Mouse (Mus musculus) common myeloid progenitor, adult 5-6 weeks (primary cell): ENCODE results near the gene Wnt5a. TPM values are rescaled to one million over a fixed set of nuclear protein-coding genes. Genes with fewer than 3 reads are reported as not detected.

Experiments used
- ATAC-seq: replicated peaks from 2 replicates; pipeline ENCODE4 v1.8.0; 2016; ENCODE audit warnings: low read depth, mild to moderate bottlenecking, moderate TSS enrichment, inconsistent platforms; ENCODE audit not compliant: poor library complexity, severe bottlenecking
- total RNA-seq: library from RNA; stranded (forward); fragments of 200-1000, 187-1606 nt; gene quantifications from 2 replicates; pipeline ENCODE4 v1.2.3, GENCODE M21; 2017

The Wnt5a gene
- total RNA-seq, 1 experiment from 2014 or later, result not detected

DNA sequence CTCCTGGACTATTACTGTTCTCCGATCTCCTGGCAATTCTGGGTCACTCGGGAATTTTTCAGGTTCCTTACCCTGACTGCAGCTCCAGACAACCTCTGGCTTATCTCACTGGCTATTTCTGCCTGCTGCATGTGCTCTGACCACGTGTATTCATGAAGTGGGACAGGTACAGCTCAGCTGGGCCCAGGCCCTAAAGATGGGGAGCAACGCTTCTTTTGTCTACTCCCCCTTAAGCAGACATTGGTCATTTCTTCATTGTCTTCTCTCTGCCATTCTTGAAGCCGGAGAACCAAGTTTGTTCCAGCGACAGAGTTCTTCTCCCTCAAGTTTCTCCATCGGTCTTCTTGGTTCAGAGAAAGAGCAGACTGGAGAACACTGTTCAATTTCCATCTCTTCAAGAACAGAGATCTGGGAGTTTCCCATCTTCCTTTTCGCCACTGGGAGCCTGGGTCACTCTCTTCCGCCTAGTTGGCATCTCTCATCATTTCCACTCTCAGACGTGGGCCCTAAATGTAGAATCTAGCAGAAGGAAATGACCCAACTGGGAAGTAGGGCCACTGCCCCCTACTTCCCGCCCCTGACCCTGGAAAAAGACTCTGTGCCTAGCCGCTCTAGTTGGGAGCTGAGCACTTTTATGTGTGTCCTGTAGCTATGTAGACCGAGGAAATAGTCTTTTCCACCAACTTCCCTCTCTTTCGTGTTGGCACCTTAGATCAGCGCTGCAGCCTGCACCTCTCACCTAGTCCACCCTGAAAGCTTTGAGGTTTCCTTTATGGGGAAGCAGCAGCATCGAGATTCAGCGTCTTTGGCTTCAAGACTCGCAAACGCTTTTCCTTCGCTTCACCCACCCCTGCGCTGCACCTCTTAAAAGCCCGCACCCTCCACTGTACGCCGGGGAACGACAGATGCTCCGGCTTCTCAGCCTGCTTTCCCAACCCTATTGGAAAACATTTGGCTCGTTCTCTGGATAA lies 4.0 kb downstream of the Wnt5a start:
- ATAC-seq, result no peak

GRCm38 (mm10) chr14:28509441-28510340 lies 5.1 kb downstream of the Wnt5a start:
- ATAC-seq, result no peak

- no peak for ATAC-seq
Observed at GRCm38 (mm10) chr14:28510341-28511028, 5.9 kb downstream of the Wnt5a start.

DNA sequence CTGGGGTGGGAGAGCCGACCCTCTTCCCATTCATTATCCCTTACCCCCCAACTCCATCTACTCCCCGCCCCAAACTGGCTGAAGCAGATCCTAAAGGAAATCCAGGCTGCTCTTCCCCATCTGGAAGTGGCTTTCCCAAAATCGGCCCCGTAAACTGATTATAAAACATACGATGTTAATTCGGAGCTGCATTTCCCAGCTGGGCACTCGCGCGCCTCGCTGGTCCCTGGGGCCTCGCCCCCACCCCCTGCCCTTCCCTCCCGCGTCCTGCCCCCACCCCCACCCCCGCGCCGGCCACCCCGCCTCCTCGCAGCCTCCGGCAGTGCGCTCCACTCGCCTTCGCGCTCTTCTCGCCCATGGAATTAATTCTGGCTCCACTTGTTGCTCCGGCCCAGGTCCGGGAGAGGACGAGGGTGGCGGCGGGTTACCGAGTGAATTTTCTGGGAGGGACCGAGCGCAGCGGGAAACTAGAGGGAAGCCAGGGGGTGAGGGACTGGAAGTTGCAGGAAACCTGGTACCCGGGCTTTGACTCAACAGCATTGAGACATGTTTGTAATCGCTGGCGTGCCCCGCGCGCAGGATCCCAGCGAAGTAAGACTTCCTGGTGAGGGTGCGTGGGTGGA lies 6.6 kb downstream of the Wnt5a start:
- ATAC-seq, result no peak

GRCm38 (mm10) chr14:28512805-28513590 lies 8.4 kb downstream of the Wnt5a start:
- no peak for ATAC-seq

DNA sequence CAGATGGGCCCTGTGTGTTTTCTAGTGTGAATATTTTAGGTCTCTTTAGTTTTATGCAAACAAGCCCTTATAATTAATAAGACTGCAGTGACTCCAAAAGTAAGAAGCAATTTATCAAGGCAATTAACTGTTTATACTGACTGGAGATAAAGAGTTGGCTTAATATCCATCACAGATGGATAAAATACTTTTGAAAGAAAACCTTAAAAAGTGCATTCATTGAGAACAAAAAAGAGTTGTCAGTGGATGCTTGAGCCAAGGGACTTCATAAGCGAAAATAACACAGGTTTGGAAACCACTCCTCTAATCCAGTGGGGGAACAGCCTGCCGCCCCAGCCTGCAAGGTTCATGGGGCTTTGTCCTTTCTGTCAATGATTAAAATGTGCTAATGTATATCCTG lies 9.6 kb downstream of the Wnt5a start:
- no peak for ATAC-seq

DNA sequence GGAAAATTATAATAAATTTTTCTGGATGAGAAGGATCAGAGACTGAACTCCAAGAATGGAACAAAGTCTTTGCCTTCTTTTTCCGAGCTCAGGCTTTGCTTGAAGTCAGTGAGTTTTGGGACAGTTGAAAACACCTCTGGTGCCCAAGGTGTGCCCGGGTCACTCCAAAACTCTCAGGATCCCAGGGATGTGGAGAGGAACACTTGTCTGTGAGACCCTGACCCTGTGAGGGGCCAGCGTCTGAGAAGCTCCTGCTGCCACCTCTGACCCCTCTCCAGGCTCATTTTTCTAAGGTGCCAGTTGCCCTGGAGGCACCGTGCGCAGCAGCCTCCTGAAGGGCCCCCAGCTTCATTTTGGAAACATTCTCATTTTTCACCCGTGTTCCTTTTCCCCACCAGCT lies 10.8 kb downstream of the Wnt5a start:
- ATAC-seq, result no peak

DNA sequence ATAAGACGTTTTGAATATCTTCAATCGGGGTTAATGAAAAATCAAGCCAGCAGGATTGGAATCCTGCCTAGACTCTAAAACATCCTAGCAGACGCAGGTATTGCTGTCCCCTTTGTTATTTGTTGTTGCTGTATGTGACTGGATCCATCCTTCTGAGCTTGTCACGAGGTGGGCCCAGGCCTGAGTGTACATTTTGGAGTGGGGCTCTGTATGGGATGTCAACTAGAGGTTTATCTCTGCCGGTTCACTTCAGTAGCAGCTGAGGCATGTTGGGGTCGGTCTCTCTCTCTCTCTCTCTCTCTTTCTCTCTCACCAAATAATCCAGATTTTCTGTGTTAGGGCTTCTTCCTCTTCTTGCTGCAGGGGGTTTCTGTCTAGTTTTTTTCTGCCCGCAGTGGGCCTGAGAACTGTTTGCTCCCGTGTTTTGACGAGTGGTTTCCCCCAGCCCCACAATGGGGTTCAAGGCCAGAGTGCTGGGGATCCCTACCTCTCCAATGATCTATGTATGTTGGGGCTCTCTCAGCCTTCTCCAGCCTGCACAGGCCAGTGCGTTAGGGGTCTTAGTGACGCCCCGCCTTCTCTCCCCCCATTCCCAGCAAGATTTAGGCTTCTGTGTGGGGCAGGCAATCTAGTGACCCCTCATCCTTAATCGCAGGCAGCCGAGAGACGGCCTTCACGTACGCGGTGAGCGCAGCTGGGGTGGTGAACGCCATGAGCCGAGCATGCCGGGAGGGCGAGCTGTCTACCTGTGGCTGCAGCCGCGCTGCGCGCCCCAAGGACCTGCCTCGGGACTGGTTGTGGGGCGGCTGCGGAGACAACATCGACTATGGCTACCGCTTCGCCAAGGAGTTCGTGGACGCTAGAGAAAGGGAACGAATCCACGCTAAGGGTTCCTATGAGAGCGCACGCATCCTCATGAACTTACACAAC lies 13.3 kb downstream of the Wnt5a start:
- ATAC-seq, result no peak

DNA sequence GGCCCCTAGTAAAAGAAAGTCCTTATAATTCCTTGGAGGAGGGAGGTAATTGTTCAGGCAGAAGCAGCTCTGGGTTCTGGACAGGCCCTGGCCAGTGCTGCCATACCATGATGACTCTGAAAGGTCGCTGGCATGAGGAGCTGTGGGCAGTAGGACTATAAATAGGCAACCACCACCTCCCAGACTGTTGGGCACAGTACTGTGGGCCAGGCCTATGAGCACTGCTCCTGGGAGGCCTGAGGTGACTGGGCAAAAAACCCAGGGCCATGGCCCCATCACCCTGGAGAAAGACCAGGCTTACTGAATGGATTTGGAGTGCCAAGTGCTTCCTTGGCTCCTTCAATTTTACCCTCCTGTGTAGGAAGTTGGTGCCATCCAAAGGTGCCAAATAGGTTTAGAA lies 16.6 kb downstream of the Wnt5a start:
- no peak for ATAC-seq

DNA sequence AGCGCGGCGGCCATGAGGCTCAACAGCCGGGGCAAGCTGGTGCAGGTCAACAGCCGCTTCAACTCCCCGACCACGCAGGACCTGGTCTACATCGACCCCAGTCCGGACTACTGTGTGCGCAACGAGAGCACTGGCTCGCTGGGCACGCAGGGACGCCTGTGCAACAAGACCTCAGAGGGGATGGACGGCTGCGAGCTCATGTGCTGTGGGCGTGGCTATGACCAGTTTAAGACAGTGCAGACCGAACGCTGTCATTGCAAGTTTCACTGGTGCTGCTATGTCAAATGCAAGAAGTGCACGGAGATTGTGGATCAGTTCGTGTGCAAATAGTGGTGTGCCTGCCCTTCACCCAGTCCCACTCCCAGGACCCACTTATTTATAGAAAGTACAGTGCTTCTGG lies 18.1 kb downstream of the Wnt5a start:
- no peak for ATAC-seq

DNA sequence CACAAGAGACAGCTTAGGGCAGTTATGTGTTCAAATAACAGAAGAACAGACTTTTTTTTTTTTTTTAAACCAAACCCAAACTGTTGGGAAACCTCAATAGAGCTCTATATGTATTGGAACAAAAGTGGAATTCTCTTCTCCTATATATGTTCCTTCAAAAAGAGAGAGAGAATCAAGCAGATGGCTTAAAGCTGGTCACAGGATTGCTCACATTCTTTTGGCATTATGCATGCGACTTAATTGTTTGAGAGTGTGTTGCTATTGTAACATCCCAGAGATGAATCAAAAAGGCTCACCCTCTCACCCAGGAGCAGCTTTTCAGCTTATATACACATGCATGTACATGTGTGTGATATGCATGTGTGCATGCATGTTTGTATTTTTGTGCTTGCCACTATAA lies 21.0 kb downstream of the Wnt5a start:
- no peak for ATAC-seq

DNA sequence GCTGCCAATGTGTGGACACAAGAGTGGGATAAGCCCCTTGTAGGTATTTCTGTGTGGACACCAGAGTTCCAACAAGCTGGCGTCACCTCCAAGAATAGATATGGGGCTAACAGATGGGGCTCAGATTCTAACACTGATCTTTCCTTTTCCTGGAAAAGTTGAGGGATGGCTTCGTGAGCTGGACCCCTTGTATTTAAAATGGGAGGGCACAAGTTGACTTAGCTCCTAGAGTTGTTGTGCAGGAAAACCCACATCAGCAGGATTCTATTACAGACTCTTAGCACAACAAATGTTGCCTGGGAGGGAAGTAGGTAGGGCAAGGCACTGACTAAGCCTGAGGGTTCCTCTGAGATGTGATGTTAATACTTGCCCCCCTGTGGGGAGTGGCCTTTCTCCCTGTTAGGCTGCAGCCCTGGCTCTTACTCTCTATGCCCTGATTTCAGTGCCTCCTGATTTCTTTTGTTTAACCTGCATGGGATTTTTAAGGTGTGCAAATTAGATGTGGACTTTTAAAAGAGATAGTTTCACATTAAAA lies 23.7 kb downstream of the Wnt5a start:
- ATAC-seq, result no peak

DNA sequence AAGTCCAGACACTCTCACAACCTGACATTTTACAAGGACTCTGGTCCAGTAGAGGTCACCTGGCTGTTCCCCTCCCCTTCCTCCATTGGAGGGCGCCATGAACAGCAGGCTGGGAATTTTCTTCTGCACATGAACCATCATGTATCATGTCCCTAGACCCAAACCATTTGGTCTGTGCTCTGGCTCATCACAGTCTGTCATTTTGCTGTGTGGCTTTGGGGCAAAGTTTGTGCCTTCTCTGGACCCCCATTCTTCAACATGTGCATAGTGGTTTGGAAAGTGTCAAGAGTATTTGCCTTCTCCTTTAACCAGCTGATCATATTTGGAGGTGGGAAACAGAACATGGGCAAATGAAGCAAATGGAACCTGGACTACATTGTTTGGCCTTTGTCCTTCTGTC lies 27.0 kb downstream of the Wnt5a start:
- ATAC-seq, result no peak

DNA sequence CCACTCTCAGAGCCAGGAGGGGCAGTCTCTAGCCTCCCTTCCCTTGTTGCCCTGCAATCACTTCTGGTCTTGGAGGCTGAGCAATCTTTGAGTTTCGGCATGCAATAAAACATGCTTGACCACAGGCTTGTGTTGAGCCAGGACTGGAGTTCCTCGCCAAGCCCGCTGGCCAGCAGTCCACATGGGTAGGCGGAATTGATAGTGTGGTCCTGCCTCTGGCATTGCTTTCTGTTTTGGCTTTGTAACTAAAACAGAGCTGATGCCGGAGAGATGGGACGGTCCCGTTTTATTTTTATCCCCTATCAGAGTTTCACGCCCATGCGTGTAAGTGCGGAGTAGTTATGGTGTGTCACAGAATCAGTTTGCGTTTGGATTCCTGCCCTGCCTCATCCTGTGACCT lies 28.4 kb downstream of the Wnt5a start:
- ATAC-seq, result no peak

DNA sequence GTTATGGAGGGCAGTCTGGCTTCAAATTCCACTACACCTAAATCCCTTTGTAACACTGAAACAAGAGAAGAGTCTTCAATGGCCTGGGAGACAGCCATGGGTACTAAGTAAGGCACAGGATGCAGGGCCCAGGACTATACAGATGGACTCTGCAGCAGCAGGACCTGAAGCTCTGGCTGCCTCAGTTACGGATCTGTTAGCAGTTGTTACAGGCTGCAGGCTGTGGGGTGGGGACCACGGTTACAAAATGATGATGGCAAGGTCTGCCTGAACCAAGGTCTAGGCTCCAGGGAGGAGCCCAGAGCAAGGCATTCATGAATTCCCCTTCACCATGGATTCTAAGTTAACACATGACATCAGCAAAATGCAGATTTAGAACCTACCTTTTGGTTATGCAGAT lies 29.3 kb downstream of the Wnt5a start:
- ATAC-seq, result no peak

- no peak for ATAC-seq
Observed at GRCm38 (mm10) chr14:28535814-28536213, 31.3 kb downstream of the Wnt5a start.

DNA sequence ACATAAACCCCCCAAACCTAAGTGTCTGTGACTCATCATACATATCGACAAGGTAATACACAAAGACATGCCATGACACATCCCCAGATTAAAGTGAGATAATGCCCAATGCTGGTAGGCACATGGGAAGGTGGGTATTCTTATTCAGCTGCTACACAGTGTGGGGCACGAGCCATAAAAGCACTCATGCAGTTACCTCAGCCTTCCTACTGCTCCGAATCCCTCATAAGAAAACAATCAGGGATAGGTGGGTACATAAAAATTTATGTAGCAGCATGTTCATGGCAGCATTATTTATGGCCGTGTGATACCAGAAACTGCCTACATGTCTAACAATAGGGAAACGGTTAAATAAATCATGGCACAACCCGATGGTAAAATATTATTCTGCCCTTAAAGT lies 35.0 kb downstream of the Wnt5a start:
- no peak for ATAC-seq
